Mouse (Mus musculus): ENCODE measurements at regions not wholly inside any gene's neighbourhood (a gene's known extent, or its start where the extent isn't known, plus 50 kb on each side); places are given as distances from the start of the nearest gene placed in this dataset.

- no peak for DNase-seq (ENCODE audit: low read depth)
These were observed 479.5 kb upstream of the Arpp21 start for GRCm38 (mm10) chr9:112715197-112715762.

- no peak for DNase-seq (ENCODE audit: low read depth)
These were observed 443.1 kb upstream of the Arpp21 start for GRCm38 (mm10) chr9:112678866-112679265.

GRCm38 (mm10) chr9:112675232-112675631 is 439.5 kb upstream of the Arpp21 start:
- DNase-seq (ENCODE audit: low read depth): no peak
